Mouse (Mus musculus) myocyte (in vitro differentiated cells): ENCODE measurements around the gene Hbs1l.
A peak's percentile ranks its signal among the peaks of the same experiment; 100 is the strongest.

Source experiments
- CEBPB ChIP-seq: IDR thresholded peaks from 2 replicates; pipeline ENCODE4 v1.6.1; 2011; ENCODE audit warnings: mild to moderate bottlenecking, moderate library complexity; ENCODE audit not compliant: poor library complexity, insufficient read depth, severe bottlenecking
- E2F4 ChIP-seq: IDR thresholded peaks from one replicate; pipeline ENCODE4 v1.6.1; 2011; ENCODE audit warnings: mild to moderate bottlenecking, control low read depth, moderate library complexity; ENCODE audit not compliant: insufficient read depth
- MYOG ChIP-seq, 3 experiments: IDR thresholded peaks; one replicate each; pipeline ENCODE4 v1.6.1; 2011; ENCODE audit warnings: control low read depth in 2 of 3, low read depth in 2 of 3, mild to moderate bottlenecking in 2 of 3; ENCODE audit not compliant: insufficient read length in 2 of 3, control insufficient read depth in 1 of 3, insufficient read depth in 1 of 3
- POLR2A ChIP-seq: IDR thresholded peaks from one replicate; pipeline ENCODE4 v1.6.1; 2011; ENCODE audit warnings: low read depth, mild to moderate bottlenecking, control low read depth, moderate library complexity; ENCODE audit not compliant: insufficient read length
- POLR2AphosphoS2 ChIP-seq: IDR thresholded peaks from one replicate; pipeline ENCODE4 v1.6.1; 2011; ENCODE audit warnings: low read depth, control low read depth; ENCODE audit not compliant: insufficient read length
- TCF12 ChIP-seq: IDR thresholded peaks from one replicate; pipeline ENCODE4 v1.6.1; 2011; ENCODE audit warnings: mild to moderate bottlenecking, control low read depth; ENCODE audit not compliant: poor library complexity, insufficient read depth, severe bottlenecking
- USF1 ChIP-seq: IDR thresholded peaks from one replicate; pipeline ENCODE4 v1.6.1; 2011; ENCODE audit warnings: low read depth, mild to moderate bottlenecking, control low read depth, moderate library complexity

DNA sequence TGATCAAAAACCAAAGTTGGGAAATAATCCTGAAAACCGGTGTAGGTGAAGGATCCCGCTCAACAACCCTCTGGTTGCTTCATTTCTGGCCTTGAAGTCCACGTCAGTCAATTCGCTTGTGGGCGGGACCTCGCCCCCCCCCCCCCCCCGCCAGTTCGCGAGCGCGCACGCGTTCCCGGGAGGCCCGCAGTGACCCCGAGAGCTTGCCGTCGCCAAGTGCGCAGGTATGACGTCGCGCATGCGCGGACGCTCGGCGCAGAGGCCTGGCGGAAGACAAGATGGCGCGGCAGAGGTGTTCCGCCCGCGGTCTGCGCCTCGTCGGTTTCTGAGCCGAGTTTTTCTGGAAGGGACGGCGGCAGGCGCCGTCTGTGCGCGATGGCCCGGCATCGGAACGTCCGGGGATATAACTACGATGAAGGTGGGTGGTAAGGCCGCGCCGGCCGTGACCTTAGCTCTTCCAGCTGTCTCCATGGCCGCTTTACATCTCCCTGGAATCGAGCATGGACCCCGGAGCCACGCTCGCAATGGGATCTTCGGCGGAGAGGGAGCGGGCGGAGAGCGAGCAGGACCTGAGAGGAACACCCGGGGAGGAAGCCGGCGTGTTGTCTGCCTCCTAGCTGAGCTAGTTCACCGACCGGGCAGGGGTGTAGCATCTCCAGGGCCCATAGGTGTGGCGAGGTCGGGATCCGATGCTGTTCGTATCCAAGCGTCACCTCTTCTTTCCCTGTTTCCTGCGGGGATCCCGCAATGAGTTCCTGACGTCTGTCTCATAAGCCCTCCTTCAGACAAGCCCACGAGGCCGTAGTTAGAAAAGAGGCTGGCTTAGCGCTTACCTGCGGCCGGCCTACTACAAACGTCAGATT, at the start of gene Hbs1l:
- TF ChIP-seq POLR2A (peak; percentile 44), CEBPB (no peak), MYOG (IDR thresholded peaks at IDR 0.05; ENCODE audit: control insufficient read depth in 1 of 3, insufficient read depth in 1 of 3, insufficient read length in 2 of 3, low read depth in 2 of 3) (peak in 1 of 3 experiments; percentile 38), POLR2AphosphoS2 (peak; percentile 51), TCF12 (no peak), USF1 (no peak), E2F4 (no peak)
